Mouse (Mus musculus): Measurements from ENCODE around the gene Tep1. TPM values are rescaled to one million over a fixed set of nuclear protein-coding genes. Genes with fewer than 3 reads are reported as not detected.
"Not testable (repeated sequence)": the region's sequence is repeated elsewhere in the genome, so short reads cannot be mapped to it uniquely, and the experiment has no call there.

The Tep1 gene
- polyA plus RNA-seq (2015; fragmentation: Nextera tagmentation; extraction: Ambion mirVana), result 6.4 and 7.3 TPM in 2 replicates

DNA sequence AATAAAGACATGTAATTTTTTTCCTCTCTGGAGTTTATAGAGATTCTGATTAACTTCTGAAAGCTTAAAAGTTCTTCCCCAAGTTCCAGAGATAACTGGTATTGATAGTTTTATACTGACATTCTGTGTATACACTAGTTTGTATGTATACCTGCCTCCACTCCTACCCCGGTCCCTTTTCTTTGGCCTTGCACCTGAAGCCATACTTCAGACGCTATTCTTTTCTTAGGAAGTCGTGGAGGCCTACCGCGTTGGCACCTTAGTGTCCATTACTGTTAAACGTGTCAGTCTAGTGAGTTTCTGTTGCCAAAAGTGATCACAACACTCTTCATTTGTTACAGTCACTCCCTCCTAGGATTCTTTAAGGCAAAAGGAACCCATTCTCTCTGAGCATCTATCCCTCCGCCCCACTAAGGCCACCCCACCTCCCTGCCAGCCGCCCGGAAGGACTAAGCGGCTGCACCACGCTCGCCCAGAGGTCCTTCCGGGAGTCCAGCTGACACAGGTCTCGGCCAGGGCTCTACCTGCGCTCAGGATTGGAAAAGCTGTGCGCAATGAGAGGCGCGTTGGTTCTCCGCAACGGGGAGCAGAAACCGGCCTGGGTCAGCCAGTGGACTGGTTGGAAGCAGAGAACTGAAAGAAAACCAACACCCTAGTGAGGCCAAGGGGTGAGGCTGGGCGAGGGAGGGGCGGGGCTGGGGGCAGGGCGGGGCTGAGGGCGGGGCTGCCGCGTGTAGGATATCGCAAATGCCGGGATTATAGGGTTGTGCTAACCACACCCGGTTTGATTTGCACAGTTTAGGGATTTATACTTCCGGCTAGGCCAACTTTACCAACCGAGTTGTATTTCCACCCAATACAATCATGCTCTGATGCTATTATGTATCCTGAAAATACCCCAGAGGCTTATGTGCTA, at the start of gene Tep1:
TSS of gene Tep1 (minus strand) at position 672 of the 916 bp plus-strand sequence.
- Histone ChIP-seq H3K27ac (peak within 1 kb of the TSS; percentile 77), H3K27me3 (replicated peaks) (no peaks in the 10 kb centered on the region), H3K9ac (peak within 1 kb of the TSS; percentile 35; the same call in 1 of the 2 replicates), H3K36me3 (peaks cover 3% of the 10 kb centered on the region; the same call in 1 of the 2 replicates), H3K4me2 (peak within 1 kb of the TSS; percentile 59), H3K9me3 (no peaks in the 10 kb centered on the region), H3K4me1 (0 out of 2 replicates have a peak, but pooled peaks cover 4% of the 10 kb centered on the region), H3K4me3 (replicated peaks) (peak within 1 kb of the TSS; percentile 57)
- ATAC-seq (ENCODE audit: insufficient read depth, low FRiP score, low read depth), result peak; percentile 92
- 5% methylated on average over 32 of the region's 32 CpGs for WGBS

DNA sequence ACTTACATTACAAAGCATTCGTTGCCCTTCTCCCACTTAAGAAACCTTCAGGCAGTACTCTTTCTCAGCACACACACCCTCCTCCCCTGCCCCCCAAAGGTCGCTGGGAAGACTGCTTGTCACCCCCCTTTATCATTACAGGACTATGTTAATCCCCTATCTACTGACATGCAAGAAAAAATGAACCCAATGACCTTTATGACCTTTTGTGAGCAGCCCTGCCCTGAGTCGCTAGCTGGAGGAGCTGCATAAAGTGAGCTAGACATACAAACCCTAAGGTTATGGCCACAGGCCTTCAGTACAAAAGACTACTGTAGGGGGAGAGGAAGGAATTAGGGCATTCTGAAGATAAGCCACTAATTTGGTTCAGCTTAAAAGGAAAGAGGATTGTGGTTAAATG, 41.0 kb upstream of the Tep1 start:
- Histone ChIP-seq H3K36me3 (peaks cover 27% of the 10 kb centered on the region), H3K27ac (no peak overlapping the region), H3K9ac (no peak overlapping the region), H3K9me3 (no peaks in the 10 kb centered on the region), H3K4me1 (no peaks in the 10 kb centered on the region), H3K27me3 (replicated peaks) (no peaks in the 10 kb centered on the region), H3K4me2 (no peak overlapping the region), H3K4me3 (replicated peaks) (no peak overlapping the region)
- WGBS, result 49% methylated on average over 3 of the region's 3 CpGs
- no peak for ATAC-seq (ENCODE audit: insufficient read depth, low FRiP score, low read depth)

DNA sequence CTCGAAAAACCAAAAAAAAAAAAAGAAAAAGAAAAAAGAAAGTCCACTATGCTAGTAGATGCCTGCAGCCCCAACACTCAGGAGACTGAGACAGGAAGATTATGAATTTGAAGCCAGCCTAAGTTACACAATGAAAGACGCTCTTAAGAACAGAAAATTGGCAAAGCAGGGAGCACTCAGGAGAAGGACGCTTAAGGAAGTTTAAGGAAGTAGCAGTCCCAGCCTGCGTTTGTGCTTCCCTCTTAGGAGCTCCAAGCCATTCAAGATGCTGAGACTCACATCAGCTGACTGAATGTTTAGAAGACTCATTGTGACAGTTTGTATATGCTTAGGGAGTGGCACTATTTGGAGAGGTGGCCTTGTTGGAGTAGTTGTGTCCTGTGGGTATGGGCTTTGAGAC, 37.8 kb upstream of the Tep1 start:
- 0 out of 2 replicates have a peak, but pooled peaks cover 2% of the 10 kb centered on the region for H3K4me1 ChIP-seq
- peaks cover 8% of the 10 kb centered on the region for H3K36me3 ChIP-seq
- no peaks in the 10 kb centered on the region for H3K9me3 ChIP-seq
- H3K27me3 ChIP-seq (replicated peaks), result no peaks in the 10 kb centered on the region
- WGBS, result 69% methylated on average over 4 of the region's 4 CpGs
- no peak for ATAC-seq (ENCODE audit: insufficient read depth, low FRiP score, low read depth)
- no peak overlapping the region for H3K9ac ChIP-seq
- H3K4me2 ChIP-seq, result no peak overlapping the region
- no peak overlapping the region for H3K4me3 ChIP-seq (replicated peaks)
- no peak overlapping the region for H3K27ac ChIP-seq

DNA sequence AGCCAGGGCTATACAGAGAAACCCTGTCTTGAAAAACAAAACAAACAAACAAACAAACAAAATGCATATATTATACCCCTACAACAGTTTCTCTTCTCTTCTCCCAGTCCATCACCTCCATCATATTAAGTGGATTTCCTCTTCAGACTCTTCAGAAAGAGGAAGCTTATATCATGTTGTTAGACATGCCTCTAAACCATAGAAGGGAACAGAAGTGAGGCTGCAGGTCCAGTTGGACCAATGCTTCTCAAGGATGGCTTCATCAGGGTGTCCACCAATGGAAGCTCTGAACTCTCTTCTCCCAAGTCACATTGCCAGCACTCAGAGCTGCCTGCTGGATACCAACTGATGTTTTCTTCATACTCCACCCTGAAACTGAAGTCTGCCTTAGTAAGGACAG, 35.0 kb upstream of the Tep1 start:
- not testable (repeated sequence) for H3K27ac ChIP-seq; H3K9me3 ChIP-seq; ATAC-seq (ENCODE audit: insufficient read depth, low FRiP score, low read depth); H3K4me2 ChIP-seq; H3K4me3 ChIP-seq (replicated peaks); H3K4me1 ChIP-seq; H3K36me3 ChIP-seq; H3K27me3 ChIP-seq (replicated peaks); H3K9ac ChIP-seq

DNA sequence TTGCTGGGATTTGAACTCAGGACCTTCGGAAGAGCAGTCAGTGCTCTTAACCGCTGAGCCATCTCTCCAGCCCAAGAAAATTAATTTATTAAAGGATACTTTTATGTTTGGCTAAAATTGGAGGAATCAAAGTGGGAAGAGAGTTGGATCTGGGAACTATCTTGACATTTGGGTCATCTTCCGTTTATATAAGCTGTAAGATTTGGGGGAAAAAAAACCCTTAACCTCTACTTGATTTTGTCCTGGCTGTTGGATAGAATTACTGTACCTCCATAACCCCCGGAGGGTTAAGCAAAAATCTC, 34.4 kb upstream of the Tep1 start:
- Histone ChIP-seq H3K9ac (no peak overlapping the region), H3K36me3 (no peaks in the 10 kb centered on the region), H3K4me1 (0 out of 2 replicates have a peak, but pooled peaks cover 2% of the 10 kb centered on the region), H3K27me3 (replicated peaks) (no peaks in the 10 kb centered on the region), H3K4me2 (no peak overlapping the region), H3K9me3 (no peaks in the 10 kb centered on the region), H3K4me3 (replicated peaks) (no peak overlapping the region), H3K27ac (no peak overlapping the region)
- no peak for ATAC-seq (ENCODE audit: insufficient read depth, low FRiP score, low read depth)
- WGBS, result 87% methylated on average over 4 of the region's 4 CpGs

DNA sequence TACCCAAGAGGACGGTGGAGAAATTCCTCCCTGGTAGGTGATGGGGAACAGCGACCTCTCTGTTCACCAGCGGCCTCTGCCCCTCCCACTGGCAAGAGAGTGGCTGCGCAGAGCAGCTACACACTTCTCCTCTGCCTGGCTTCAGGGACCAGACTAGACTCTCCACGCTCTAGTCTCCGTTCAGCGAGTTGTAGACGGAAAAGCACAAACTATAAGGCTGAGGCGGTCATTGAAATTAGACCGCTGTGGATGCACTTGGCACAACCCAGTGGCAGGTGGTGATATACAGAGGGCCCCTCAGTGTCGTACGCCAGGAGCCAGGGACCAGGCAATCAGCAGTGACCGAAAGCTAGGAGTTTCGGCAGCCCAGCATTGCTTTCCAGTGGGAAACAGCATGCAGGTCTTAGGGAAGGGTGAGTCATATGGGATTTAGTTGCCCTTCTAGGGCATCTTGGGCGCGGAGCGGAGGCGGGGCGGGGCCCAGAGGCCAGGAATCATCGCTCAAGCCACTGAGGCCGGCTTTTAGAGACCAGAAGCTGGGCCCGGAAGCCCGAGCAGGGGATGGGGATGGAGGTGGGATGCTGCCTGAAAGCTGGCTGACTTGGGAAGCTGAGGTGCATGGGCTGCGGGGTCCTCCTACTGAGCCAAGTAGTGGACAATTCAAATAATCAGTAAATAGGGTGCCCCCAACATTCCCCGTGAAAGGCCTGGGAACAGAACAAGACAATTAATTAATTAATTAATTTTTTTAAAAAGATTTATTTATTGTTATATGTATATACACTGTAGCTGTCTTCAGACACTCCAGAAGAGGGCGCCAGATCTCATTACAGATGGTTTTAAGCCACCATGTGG, 33.8 kb upstream of the Tep1 start:
- no peaks in the 10 kb centered on the region for H3K9me3 ChIP-seq
- H3K4me3 ChIP-seq (replicated peaks), result peak overlapping the region; percentile 40
- H3K27ac ChIP-seq, result 0 out of 2 replicates have a peak overlapping the region, but pooled peaks have one; percentile 11
- H3K27me3 ChIP-seq (replicated peaks), result no peaks in the 10 kb centered on the region
- peak; percentile 87 for ATAC-seq (ENCODE audit: insufficient read depth, low FRiP score, low read depth)
- H3K9ac ChIP-seq, result no peak overlapping the region
- H3K36me3 ChIP-seq, result no peaks in the 10 kb centered on the region
- 6% methylated on average over 26 of the region's 26 CpGs for WGBS
- H3K4me1 ChIP-seq, result 0 out of 2 replicates have a peak, but pooled peaks cover 2% of the 10 kb centered on the region
- H3K4me2 ChIP-seq, result peak overlapping the region; percentile 76

DNA sequence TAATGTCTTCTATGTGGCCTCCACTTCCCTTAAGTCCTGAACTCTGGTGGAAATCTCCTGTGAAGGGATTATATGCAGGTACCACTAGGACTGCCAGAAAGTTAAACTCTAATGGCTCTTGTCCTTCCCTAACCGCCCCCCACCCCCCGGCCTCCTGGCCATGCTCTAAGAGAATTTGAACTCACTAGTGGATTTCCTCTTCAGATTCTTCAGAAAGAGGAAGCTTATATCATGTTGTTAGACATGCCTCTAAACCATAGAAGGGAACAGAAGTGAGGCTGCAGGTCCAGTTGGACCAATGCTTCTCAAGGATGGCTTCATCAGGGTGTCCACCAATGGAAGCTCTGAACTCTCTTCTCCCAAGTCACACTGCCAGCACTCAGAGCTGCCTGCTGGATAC, 27.6 kb upstream of the Tep1 start:
- not testable (repeated sequence) for H3K4me1 ChIP-seq; H3K4me2 ChIP-seq; H3K9ac ChIP-seq; H3K27ac ChIP-seq; H3K36me3 ChIP-seq; H3K4me3 ChIP-seq (replicated peaks); H3K27me3 ChIP-seq (replicated peaks); ATAC-seq (ENCODE audit: insufficient read depth, low FRiP score, low read depth); H3K9me3 ChIP-seq
- 89% methylated on average over 2 of the region's 2 CpGs for WGBS

DNA sequence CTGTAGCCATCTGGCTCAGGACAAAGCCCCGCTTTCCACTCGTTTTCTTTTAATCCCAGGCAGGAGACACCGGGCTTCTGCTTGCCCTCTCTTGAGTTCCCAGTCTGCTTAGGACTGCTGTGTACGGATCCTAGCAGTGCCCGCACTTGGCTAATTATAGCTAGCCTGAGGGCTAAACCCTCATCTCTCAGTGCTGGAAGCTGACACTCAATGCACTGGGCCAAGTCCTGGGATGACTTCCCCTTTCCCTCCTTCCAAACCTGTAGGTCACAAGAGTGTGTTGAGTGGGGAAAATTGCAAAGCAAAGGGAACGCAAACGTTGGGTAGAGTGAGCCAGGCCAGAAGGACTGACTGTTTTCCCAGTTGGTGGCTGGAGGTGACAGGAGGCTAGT, 27.0 kb upstream of the Tep1 start, which contains the start of gene Klhl33:
TSS of gene Klhl33 (minus strand) at position 134 of the 392 bp plus-strand sequence.
- ATAC-seq (ENCODE audit: insufficient read depth, low FRiP score, low read depth), result no peak
- 53% methylated on average over 7 of the region's 7 CpGs for WGBS
- H3K9ac ChIP-seq, result peak within 1 kb of the TSS; percentile 31
- H3K27me3 ChIP-seq (replicated peaks), result 0 out of 2 replicates have a peak, but pooled peaks cover 3% of the 10 kb centered on the region
- no peaks in the 10 kb centered on the region for H3K9me3 ChIP-seq
- H3K4me3 ChIP-seq (replicated peaks), result peak within 1 kb of the TSS; percentile 37
- no peaks in the 10 kb centered on the region for H3K36me3 ChIP-seq
- H3K4me2 ChIP-seq, result peak within 1 kb of the TSS; percentile 79
- H3K27ac ChIP-seq, result no peak within 1 kb of the TSS
- peaks cover 13% of the 10 kb centered on the region; the same call in 1 of the 2 replicates for H3K4me1 ChIP-seq

DNA sequence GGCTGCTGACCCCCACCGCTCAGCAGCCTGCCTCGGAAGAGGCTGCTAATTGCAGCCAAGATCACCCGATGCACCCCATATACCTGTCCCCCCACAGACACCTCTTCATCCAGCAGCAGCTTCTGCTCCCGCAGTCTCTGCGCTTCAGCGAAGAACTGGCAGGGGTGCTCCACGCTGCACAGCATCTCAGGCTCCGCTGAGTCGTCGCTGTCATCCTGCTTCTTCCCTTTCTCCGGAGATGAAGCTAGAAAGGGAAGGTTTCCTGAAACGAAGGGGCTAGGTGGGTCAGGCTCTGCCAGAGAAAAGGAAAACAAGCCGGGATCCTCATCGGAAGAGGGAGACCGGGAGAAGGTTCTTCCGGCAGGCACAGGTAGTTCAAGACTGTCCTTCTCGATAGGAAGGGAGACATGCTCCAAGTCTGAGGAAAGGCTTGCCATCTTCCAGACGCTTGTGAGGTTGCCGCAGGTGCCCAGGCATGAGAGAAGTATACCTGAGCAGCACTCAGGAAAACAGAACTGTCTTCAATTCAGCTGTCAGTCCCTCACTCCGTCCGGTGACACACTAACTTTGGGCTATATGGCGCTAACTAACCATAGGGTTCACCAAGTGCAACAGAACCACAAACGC, 26.5 kb upstream of the Tep1 start:
- 0 out of 2 replicates have a peak, but pooled peaks cover 3% of the 10 kb centered on the region for H3K27me3 ChIP-seq (replicated peaks)
- no peak overlapping the region for H3K27ac ChIP-seq
- H3K4me2 ChIP-seq, result peak overlapping the region; percentile 79
- ATAC-seq (ENCODE audit: insufficient read depth, low FRiP score, low read depth), result no peak
- WGBS, result 20% methylated on average over 23 of the region's 23 CpGs
- H3K9me3 ChIP-seq, result no peaks in the 10 kb centered on the region
- H3K4me1 ChIP-seq, result peaks cover 13% of the 10 kb centered on the region; the same call in 1 of the 2 replicates
- peak overlapping the region; percentile 37 for H3K4me3 ChIP-seq (replicated peaks)
- H3K9ac ChIP-seq, result peak overlapping the region; percentile 31
- no peaks in the 10 kb centered on the region for H3K36me3 ChIP-seq

DNA sequence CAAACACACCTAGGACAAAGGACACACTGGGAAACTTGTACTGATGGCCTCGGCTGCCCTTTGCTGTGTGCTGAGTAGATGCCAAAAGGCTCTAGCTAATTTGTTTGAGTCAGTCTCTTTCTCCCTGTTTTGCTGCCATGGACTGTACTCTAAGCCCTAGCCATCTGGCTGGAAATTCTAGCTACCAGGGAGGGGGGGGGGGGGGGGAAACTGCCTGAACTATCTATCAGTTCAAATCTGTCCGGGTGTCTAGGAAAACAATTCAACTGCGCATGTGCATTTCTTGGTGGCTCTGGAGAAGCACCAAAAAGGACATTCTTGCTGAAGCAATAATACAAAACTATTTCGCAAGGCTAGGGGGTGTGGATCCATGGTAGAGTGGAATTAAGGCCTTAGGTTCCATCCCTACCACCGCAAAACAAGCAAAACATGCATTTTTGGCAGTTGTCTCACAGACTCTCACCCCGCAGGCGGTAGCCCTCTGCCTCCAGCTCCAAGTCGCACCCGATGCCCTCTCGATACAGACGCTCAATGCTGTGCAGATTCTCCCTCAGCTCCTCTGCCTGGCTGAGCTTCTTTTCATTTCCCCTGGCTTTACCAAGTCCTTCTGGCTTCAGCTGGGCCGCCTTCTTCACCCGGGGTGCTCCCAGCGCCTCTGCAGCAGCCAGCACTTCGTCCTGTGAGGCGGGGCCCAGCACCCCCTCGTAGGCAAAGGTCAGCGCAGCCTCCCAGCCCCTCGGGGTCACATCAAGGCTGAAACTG, 25.8 kb upstream of the Tep1 start:
- no peaks in the 10 kb centered on the region for H3K36me3 ChIP-seq
- no peak overlapping the region for H3K27ac ChIP-seq
- H3K9me3 ChIP-seq, result no peaks in the 10 kb centered on the region
- ATAC-seq (ENCODE audit: insufficient read depth, low FRiP score, low read depth), result peak; percentile 14; the same call in 1 of the 2 replicates
- peak overlapping the region; percentile 31 for H3K9ac ChIP-seq
- peaks cover 13% of the 10 kb centered on the region; the same call in 1 of the 2 replicates for H3K4me1 ChIP-seq
- H3K4me3 ChIP-seq (replicated peaks), result peak overlapping the region; percentile 37
- 12% methylated on average over 19 of the region's 19 CpGs for WGBS
- H3K4me2 ChIP-seq, result peak overlapping the region; percentile 79
- H3K27me3 ChIP-seq (replicated peaks), result 0 out of 2 replicates have a peak, but pooled peaks cover 3% of the 10 kb centered on the region

DNA sequence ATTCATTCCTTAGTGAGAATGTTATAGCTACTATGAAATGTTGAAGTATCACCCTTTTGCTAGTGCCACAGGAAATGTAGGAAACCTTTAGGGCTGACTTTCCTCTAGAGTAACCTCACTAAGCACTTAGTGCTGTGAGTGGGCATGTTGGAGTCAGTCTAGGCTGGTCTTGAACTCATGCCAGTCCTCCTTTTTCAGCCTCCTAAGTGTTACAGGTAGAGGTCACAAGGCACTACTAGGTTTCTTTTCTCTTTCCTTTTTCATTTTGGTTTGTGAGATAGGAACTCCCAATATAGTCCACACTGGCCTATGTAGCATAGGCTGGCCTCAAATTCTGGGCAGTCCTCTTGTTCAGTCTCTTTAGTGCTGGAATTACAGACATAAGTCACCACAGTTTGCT, 25.0 kb upstream of the Tep1 start:
- Histone ChIP-seq H3K27ac (no peak overlapping the region), H3K4me1 (peaks cover 13% of the 10 kb centered on the region; the same call in 1 of the 2 replicates), H3K9ac (no peak overlapping the region), H3K27me3 (replicated peaks) (0 out of 2 replicates have a peak, but pooled peaks cover 3% of the 10 kb centered on the region), H3K4me3 (replicated peaks) (no peak overlapping the region), H3K36me3 (no peaks in the 10 kb centered on the region), H3K9me3 (no peaks in the 10 kb centered on the region), H3K4me2 (no peak overlapping the region)
- no peak for ATAC-seq (ENCODE audit: insufficient read depth, low FRiP score, low read depth)
